Mouse (Mus musculus) liver, embryonic 14.5 days (tissue): ENCODE results near the gene Mrps21. TPM values are rescaled to one million over a fixed set of nuclear protein-coding genes. Genes with fewer than 3 reads are reported as not detected.

Experiments
- ATAC-seq: fragments of 200-750 bp; cut with Nextera tagmentation; 2 replicates; pipeline ENCODE4 v1.8.0; 2017; ENCODE audit warnings: moderate number of reproducible peaks, mild to moderate bottlenecking, moderate library complexity; ENCODE audit not compliant: insufficient read depth
- DNase-seq, 3 experiments: peaks; one replicate each; pipeline ENCODE4 v3.0.0-alpha.2; 2012 to 2013; ENCODE audit warnings: low read depth in 3 of 3, low spot score in 3 of 3
- H3K27ac ChIP-seq: fragments of 300-500 bp; sonication (generic); 2 replicates; pipeline ENCODE4 v1.5.1; 2014; ENCODE audit warnings: moderate library complexity, mild to moderate bottlenecking, control low read depth, inconsistent platforms
- H3K27me3 ChIP-seq: fragments of 300-500 bp; sonication (generic); 2 replicates; pipeline ENCODE4 v1.6.1; 2014; ENCODE audit warnings: mild to moderate bottlenecking, low read length, moderate library complexity; ENCODE audit not compliant: control insufficient read depth, insufficient read depth
- H3K36me3 ChIP-seq: fragments of 300-500 bp; sonication (generic); replicated peaks from 2 replicates; pipeline ENCODE4 v1.6.1; 2014; ENCODE audit warnings: low read depth; ENCODE audit not compliant: control insufficient read depth, insufficient read depth
- H3K4me1 ChIP-seq, 2 experiments: fragments of 200-500 bp in 1 of 2; fragments of 300-500 bp in 1 of 2; sonication (generic) in 1 of 2; replicated peaks; 2 replicates each; pipeline ENCODE4 v1.6.1; 2012 to 2014; ENCODE audit warnings: antibody characterized with exemption in 1 of 2, inconsistent platforms in 1 of 2, low read length in 1 of 2; ENCODE audit not compliant: control insufficient read depth in 2 of 2, insufficient read depth in 2 of 2
- H3K4me2 ChIP-seq: fragments of 300-500 bp; sonication (generic); 2 replicates; pipeline ENCODE4 v1.6.1; 2014; ENCODE audit warnings: low read depth, mild to moderate bottlenecking, control low read depth, moderate library complexity
- H3K4me3 ChIP-seq, 2 experiments: fragments of 200-500 bp in 1 of 2; fragments of 300-500 bp in 1 of 2; sonication (generic) in 1 of 2; 2 replicates each; pipeline ENCODE4 v1.5.1; 2012 to 2014; ENCODE audit warnings: low read depth in 2 of 2, low read length in 2 of 2, mild to moderate bottlenecking in 2 of 2, control low read depth in 1 of 2, inconsistent platforms in 1 of 2, moderate library complexity in 1 of 2; ENCODE audit not compliant: insufficient read depth in 1 of 2
- H3K9ac ChIP-seq: fragments of 300-500 bp; sonication (generic); replicated peaks from 2 replicates; pipeline ENCODE4 v1.6.1; 2014; ENCODE audit warnings: mild to moderate bottlenecking, control low read depth, moderate library complexity
- H3K9me3 ChIP-seq: fragments of 300-500 bp; sonication (generic); 2 replicates; pipeline ENCODE4 v1.6.1; 2016; ENCODE audit warnings: low read length, mixed read lengths; ENCODE audit not compliant: control insufficient read depth
- CTCF ChIP-seq: IDR thresholded peaks from 2 replicates; pipeline ENCODE4 v1.5.1; 2016; ENCODE audit warnings: antibody characterized with exemption, low read depth, control low read depth
- EP300 ChIP-seq: IDR thresholded peaks from 2 replicates; pipeline ENCODE4 v1.6.1; 2016; ENCODE audit warnings: antibody characterized with exemption, low read depth
- WGBS: fragments of 180-500 bp; shearing (Covaris S2); extraction: QIAGEN DNeasy Blood & Tissue Kit; methylation state at CpG from one replicate; pipeline ENCODE4 v1.1.7; 2014; ENCODE audit not compliant: insufficient replicate concordance; 5-methylcytosine and 5-hydroxymethylcytosine counted together
- polyA plus RNA-seq, 2 experiments: library from polyadenylated mRNA; depleted of rRNA in 1 of 2; stranded (reverse) in 1 of 2; unstranded in 1 of 2; fragments of >200 nt; fragmentation: Nextera tagmentation in 1 of 2; extraction: Ambion mirVana in 1 of 2; gene quantifications; 2 replicates each; pipeline versions ENCODE4 v1.2.1 to v1.2.3; 2012 to 2014

The Mrps21 gene
- polyA plus RNA-seq, 2 experiments, result 119 to 224 TPM

DNA sequence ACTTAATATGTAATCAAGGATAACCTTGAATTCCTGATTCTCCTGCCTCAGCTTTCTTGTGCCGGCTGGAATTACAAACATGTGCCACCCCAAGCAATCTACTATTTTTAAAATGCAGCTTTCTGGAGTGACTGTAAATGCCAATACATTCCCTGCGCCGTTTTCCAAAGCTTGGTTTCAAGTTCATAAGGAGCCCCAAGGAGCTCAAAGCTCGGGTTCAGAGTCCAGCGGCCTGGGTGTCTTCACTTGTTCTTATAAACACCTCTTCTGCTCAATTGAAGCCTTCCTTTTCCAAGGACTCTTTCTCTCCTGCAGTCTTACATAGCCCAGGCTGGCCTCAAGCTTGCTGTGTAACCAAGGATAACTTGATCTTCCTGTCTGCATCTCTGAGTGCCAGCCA, 5.2 kb downstream of the Mrps21 start:
- Histone ChIP-seq H3K27me3 (no peaks in the 10 kb centered on the region), H3K4me3 (no peak overlapping the region), H3K27ac (no peak overlapping the region), H3K9me3 (no peaks in the 10 kb centered on the region), H3K4me1 (peaks cover 0 to 5% of the 10 kb centered on the region in 2 experiments; a peak in 2 of 4 replicates), H3K36me3 (peaks cover 6% of the 10 kb centered on the region), H3K4me2 (no peak overlapping the region), H3K9ac (no peak overlapping the region)
- DNase-seq (no peak), ATAC-seq (no peak)
- 76% methylated on average over 5 of the region's 5 CpGs for WGBS
- TF ChIP-seq EP300, result no peak
- no peak for TF ChIP-seq CTCF

DNA sequence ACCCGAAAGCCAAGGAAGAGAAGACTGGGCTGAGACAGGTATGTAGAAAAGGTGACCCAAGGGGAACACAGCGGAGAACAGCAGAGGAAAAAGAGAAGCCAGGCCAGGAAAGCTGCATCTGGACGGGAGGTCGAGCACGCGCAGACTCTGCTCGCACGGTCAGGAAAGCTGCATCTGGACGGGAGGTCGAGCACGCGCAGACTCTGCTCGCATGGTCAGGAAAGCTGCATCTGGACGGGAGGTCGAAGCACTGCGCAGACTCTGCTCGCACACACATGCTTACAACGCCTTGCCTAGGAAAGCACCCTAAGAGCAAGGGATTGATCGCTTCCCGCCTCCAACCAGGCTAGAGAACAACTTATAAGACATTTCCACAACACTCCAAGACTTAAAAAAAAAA, 5.7 kb downstream of the Mrps21 start:
- no peak for TF ChIP-seq EP300
- TF ChIP-seq CTCF, result no peak
- ATAC-seq, result no peak
- 88% methylated on average over 20 of the region's 20 CpGs for WGBS
- Histone ChIP-seq H3K4me2 (no peak overlapping the region), H3K4me3 (no peak overlapping the region), H3K9me3 (no peaks in the 10 kb centered on the region), H3K9ac (no peak overlapping the region), H3K27me3 (no peaks in the 10 kb centered on the region), H3K27ac (no peak overlapping the region), H3K36me3 (peaks cover 6% of the 10 kb centered on the region), H3K4me1 (peaks cover 0 to 3% of the 10 kb centered on the region in 2 experiments; a peak in 2 of 4 replicates)
- no peak for DNase-seq

DNA sequence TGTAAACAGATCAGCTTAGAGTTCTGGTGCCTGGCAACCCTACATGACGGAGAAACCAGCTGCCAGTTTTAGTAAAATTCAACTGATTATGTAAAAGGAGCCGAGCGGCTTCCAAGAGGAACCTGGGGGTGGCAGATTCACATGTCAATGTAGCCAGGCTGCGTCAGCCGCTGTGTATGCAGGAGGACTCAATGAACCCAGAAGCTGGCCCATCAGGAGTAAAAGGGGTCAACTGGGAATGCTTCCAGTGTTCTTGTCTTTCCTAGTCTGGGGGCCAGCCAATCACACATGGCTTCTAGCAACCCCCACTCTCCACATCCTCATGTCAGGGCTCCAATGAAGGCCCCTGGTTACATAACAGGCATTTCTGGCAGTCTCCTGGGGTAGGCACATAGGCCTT, 6.3 kb downstream of the Mrps21 start:
- DNase-seq, result no peak
- Histone ChIP-seq H3K4me1 (no peaks in the 10 kb centered on the region), H3K4me3 (no peak overlapping the region), H3K4me2 (no peak overlapping the region), H3K9ac (no peak overlapping the region), H3K36me3 (peaks cover 6% of the 10 kb centered on the region), H3K27ac (no peak overlapping the region), H3K27me3 (no peaks in the 10 kb centered on the region), H3K9me3 (no peaks in the 10 kb centered on the region)
- 84% methylated on average over 5 of the region's 5 CpGs for WGBS
- no peak for TF ChIP-seq CTCF
- no peak for TF ChIP-seq EP300
- ATAC-seq, result no peak

DNA sequence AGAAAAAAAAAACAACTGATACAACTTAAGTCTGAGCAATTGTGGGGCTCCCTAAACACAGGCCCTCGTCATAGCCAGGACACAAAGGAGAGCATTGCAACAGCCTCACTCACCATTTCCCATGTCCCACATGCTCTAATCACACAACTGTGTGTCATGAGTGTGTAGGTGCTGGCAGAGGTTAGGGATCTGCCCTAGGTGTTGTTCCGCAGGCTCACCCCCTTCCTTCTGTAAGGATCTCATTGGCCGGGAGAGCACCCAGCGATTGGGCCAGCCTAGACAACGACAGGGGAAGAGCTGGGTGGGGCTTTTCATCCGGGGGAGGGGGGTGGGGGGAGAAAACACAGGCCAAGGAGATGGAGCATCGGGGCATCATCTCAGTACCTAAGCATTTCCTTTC, 7.7 kb downstream of the Mrps21 start:
- H3K4me2 ChIP-seq, result no peak overlapping the region
- H3K4me1 ChIP-seq, result no peaks in the 10 kb centered on the region
- no peaks in the 10 kb centered on the region for H3K27me3 ChIP-seq
- H3K36me3 ChIP-seq, result peaks cover 4% of the 10 kb centered on the region
- ATAC-seq, result no peak
- TF ChIP-seq EP300, result no peak
- TF ChIP-seq CTCF, result no peak
- no peak overlapping the region for H3K9ac ChIP-seq
- 62% methylated on average over 7 of the region's 7 CpGs for WGBS
- H3K4me3 ChIP-seq, result no peak overlapping the region
- no peak for DNase-seq
- no peak overlapping the region for H3K27ac ChIP-seq
- no peaks in the 10 kb centered on the region for H3K9me3 ChIP-seq

DNA sequence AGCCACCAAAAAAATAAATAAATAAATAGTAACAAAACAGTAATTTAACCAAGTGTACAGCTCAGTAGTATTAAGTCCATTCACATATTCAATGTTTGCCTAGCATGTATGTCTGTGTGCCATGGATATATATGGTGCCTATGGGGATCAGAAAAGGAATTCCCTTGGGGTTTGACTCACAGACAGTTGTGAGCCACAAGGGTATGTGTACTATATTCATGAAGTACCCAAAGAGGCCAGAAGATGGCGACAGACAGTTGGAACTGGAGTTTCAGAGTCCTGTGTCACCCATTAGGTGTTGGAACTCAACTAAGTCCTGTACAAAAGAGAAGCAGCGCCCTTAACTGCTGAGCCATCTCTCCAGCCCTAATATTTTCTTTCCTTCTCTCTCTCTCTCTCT, 9.5 kb downstream of the Mrps21 start:
- no peaks in the 10 kb centered on the region for H3K27me3 ChIP-seq
- ATAC-seq (peak; percentile 79), DNase-seq (peak; percentile 68 to 79 (median 78))
- no peaks in the 10 kb centered on the region for H3K9me3 ChIP-seq
- 33% methylated on average over 2 of the region's 2 CpGs for WGBS
- H3K4me3 ChIP-seq, result no peak overlapping the region
- no peaks in the 10 kb centered on the region for H3K4me1 ChIP-seq
- H3K9ac ChIP-seq, result no peak overlapping the region
- H3K36me3 ChIP-seq, result no peaks in the 10 kb centered on the region; the same call in none of the 2 replicates
- TF ChIP-seq EP300 (no peak), CTCF (peak; percentile 83)
- H3K27ac ChIP-seq, result no peak overlapping the region
- H3K4me2 ChIP-seq, result no peak overlapping the region
